Mouse (Mus musculus) cortical plate, adult 2 months (tissue): ENCODE measurements around the gene Pip4k2a. TPM values are rescaled to one million over a fixed set of nuclear protein-coding genes. Genes with fewer than 3 reads are reported as not detected.

Source experiments
- H3K27ac ChIP-seq: fragments of 200-500 bp; 2 replicates; pipeline ENCODE4 v1.5.1; 2012; ENCODE audit warnings: low read length, control low read depth, inconsistent platforms; ENCODE audit not compliant: insufficient read depth
- H3K4me1 ChIP-seq: fragments of 200-500 bp; 2 replicates; pipeline ENCODE4 v1.6.1; 2011; ENCODE audit warnings: low read length; ENCODE audit not compliant: control insufficient read depth, insufficient read depth
- H3K4me3 ChIP-seq: fragments of 200-500 bp; 2 replicates; pipeline ENCODE4 v1.5.1; 2011; ENCODE audit warnings: mild to moderate bottlenecking, low read length, control low read depth; ENCODE audit not compliant: insufficient read depth
- CTCF ChIP-seq: fragments of 200-500 bp; IDR thresholded peaks from 2 replicates; pipeline ENCODE4 v1.5.1; 2011; ENCODE audit warnings: mild to moderate bottlenecking, control low read depth, low read length; ENCODE audit not compliant: insufficient read depth; ENCODE audit errors: extremely low read depth
- POLR2A ChIP-seq: fragments of 200-500 bp; IDR thresholded peaks from 2 replicates; pipeline ENCODE4 v1.6.1; 2011; ENCODE audit warnings: mild to moderate bottlenecking, low read length, control low read depth; ENCODE audit not compliant: insufficient read depth; ENCODE audit errors: extremely low read depth
- polyA plus RNA-seq: library from polyadenylated mRNA; depleted of rRNA; stranded (reverse); fragments of >200 nt; gene quantifications from 2 replicates; pipeline ENCODE4 v1.2.3, GENCODE M21; 2012

The Pip4k2a gene
- polyA plus RNA-seq, 1 experiment, result 58.8 TPM

DNA sequence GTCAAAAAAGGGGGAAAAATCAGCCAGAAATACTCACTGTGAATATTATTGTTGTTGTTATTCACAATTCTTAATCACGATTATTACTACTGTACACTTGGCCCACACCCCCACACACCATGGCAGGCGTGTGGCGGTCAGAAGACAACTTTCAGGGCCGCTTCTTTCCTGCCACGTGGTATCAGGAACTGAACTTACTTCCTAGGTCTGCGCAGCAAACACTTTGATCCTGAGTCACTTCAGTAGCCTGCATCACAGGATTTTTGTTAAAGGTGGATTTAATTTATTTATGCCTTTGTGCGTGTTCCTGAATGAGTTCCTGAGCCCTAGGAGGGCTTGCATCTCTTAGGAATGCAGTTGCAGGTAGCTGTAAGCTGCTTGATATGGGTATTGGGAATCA, 49.2 kb downstream of the Pip4k2a start:
- peaks cover 9% of the 10 kb centered on the region for H3K4me1 ChIP-seq

DNA sequence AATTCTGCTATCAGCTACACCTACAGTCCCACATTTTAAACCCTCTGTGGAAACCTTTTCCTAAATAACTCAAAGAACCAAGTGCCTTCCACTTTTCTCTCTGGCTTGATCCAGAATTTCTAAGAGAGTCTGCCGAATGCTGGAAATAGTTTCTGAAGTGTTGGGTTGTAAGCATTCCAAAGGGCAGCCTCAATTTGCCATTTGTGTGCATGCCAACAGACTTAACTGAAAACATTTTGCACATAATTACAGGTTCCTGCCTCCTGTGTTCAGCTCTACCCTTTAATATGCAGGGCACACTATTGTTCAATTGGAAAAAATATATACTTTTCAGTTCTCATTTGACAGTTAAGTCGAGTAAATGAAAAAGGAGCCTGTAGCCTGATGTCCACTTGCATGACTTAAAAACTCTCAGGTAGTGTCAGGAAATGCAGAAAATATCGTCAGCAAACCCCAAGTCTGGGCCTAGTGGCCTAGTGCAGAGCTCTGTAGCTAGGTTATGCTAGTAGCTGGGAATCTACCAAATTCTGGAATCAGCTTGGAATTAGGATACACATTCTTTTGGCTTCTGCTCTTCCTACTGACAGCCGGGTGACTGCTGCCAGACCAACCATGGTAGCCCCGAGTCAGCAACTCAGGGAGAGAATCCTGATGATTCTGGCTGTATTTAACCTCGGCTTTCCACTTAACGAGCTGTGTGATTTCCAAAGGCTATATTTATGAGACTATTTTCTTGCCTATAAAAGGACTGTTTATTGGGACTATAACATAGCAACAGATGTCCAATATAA, 50.1 kb downstream of the Pip4k2a start:
- H3K27ac ChIP-seq, result no peak overlapping the region
- H3K4me1 ChIP-seq, result peaks cover 5% of the 10 kb centered on the region
- TF ChIP-seq CTCF (no peak), POLR2A (no peak)
- no peak overlapping the region for H3K4me3 ChIP-seq

More for the DNA sequence above, 49.2 kb downstream of the Pip4k2a start:
- H3K4me3 ChIP-seq, result no peak overlapping the region
- TF ChIP-seq POLR2A, result no peak
- no peak for TF ChIP-seq CTCF
- no peak overlapping the region for H3K27ac ChIP-seq

DNA sequence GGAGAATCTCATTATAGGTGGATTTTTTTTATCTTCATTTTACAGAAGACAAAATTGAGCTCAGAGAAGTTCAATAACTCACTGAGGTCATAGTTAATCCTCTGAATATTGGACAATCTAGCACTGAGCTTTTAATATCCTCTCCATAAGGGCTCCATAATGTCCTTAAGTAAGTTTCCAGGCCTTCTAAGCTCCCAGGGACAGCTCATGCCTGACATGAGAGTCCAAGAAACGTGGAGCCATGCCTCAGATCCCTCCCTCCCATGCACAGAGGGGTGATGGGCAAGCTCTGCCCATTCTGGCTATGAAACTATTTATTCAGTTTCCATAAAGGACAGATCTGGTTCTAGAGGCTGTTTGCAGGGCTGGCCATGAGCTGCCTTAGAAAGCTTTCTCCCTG, 52.5 kb downstream of the Pip4k2a start:
- Histone ChIP-seq H3K27ac (no peak overlapping the region), H3K4me3 (no peak overlapping the region), H3K4me1 (peaks cover 4% of the 10 kb centered on the region)
- no peak for TF ChIP-seq CTCF
- TF ChIP-seq POLR2A, result no peak

- no peak overlapping the region for H3K4me3 ChIP-seq
- H3K4me1 ChIP-seq, result peaks cover 4% of the 10 kb centered on the region
- no peak for TF ChIP-seq POLR2A
- no peak for TF ChIP-seq CTCF
- no peak overlapping the region for H3K27ac ChIP-seq
These were observed 54.0 kb downstream of the Pip4k2a start for GRCm38 (mm10) chr2:18943930-18944329.

DNA sequence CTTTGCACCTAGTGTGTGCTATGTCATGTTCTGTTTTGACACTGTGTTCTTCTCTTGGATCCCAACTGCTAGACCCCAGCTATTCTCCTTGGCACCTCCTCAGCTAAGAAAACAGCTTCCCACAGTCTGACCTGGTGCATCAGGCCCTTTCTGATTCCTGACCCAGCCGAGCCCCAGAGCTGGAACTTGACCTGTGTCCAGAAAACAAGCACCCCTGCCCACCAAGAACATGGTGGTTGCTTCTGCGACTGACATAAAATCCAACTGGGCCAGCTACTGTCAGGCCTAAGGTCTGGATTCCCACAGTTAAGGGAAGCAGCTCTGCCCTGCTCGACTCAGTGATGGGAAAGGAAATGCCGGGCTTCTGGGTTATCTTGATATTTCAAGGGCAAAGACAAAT, 54.6 kb downstream of the Pip4k2a start:
- no peak overlapping the region for H3K27ac ChIP-seq
- H3K4me3 ChIP-seq, result no peak overlapping the region
- peaks cover 4% of the 10 kb centered on the region for H3K4me1 ChIP-seq
- TF ChIP-seq CTCF, result no peak
- TF ChIP-seq POLR2A, result no peak

DNA sequence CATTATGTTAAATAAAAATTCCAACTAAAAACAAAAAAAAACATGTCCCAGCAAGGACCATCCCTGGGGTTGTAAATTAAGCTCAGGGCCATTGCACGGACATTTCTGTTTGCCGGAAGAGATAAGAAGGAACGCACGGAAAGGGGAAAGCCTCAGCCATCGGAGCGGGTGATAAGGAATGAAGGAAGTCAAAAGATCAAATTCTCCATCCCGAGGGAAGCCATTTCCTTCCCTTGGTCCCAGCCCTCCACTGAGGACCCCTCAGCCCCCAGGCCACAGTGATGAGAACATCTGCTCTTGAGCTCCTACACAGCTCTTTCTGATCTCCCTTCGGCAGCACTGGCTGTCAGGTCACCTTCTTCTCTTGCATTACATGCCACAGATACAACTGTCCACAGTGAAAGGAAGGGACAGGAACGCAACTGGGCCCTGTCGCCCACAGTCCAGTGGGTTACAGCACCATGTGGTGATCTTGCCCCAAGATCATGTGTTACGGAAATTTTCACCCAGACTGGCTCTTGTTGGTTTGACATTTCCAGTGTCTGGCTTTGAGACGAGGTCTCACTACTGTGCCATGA, 57.1 kb downstream of the Pip4k2a start:
- H3K4me1 ChIP-seq, result no peaks in the 10 kb centered on the region; the same call in 1 of the 2 replicates

DNA sequence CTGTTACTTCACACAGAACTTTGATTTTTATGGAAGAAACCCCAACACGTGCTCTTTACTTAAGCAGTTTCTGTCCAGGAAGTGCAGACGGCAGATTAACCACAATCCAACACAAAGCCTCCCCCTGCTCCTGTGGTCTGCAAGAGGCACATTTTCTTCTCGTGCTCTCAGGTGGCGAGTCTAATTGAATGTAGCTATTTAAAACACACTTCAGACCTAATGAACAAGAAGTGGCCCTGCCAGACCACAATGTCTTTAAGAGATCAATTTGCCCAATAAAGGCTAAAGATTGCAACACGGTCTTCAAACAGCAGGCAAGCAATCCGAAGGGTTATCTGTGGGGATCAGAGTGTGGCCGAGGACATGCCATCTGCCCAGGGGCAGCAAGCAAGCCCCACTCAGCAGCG, 59.0 kb downstream of the Pip4k2a start:
- TF ChIP-seq POLR2A, result no peak
- no peak for TF ChIP-seq CTCF
- no peaks in the 10 kb centered on the region; the same call in 1 of the 2 replicates for H3K4me1 ChIP-seq
- H3K27ac ChIP-seq, result no peak overlapping the region
- H3K4me3 ChIP-seq, result no peak overlapping the region

More for the DNA sequence above, 57.1 kb downstream of the Pip4k2a start:
- H3K27ac ChIP-seq, result no peak overlapping the region
- no peak overlapping the region for H3K4me3 ChIP-seq
- TF ChIP-seq POLR2A, result no peak
- no peak for TF ChIP-seq CTCF

DNA sequence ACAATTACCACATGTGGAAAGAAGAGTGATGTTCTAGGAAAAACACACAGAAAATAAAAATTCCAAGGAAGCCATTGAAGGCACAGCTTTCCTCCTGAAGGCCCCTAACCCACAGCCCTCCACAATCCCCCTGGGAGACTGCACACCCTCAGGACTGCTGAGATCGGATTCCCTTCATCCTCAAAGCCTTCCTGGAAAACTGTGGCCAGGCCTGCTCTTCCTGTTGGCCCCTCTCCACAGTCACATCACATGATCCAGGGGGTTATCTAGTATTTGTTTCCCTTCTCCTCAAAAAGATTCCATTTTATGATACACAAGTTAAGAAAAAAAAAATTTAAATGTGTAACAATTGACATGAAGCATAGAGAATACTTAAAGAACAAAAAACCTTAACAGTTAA, 59.7 kb downstream of the Pip4k2a start:
- TF ChIP-seq CTCF (no peak), POLR2A (no peak)
- H3K4me1 ChIP-seq, result no peaks in the 10 kb centered on the region; the same call in 1 of the 2 replicates
- no peak overlapping the region for H3K4me3 ChIP-seq
- no peak overlapping the region for H3K27ac ChIP-seq

- H3K4me1 ChIP-seq, result no peaks in the 10 kb centered on the region; the same call in 1 of the 2 replicates
- TF ChIP-seq CTCF (no peak), POLR2A (no peak)
- H3K4me3 ChIP-seq, result no peak overlapping the region
- no peak overlapping the region for H3K27ac ChIP-seq
These were observed 60.3 kb downstream of the Pip4k2a start for GRCm38 (mm10) chr2:18937611-18938010.

DNA sequence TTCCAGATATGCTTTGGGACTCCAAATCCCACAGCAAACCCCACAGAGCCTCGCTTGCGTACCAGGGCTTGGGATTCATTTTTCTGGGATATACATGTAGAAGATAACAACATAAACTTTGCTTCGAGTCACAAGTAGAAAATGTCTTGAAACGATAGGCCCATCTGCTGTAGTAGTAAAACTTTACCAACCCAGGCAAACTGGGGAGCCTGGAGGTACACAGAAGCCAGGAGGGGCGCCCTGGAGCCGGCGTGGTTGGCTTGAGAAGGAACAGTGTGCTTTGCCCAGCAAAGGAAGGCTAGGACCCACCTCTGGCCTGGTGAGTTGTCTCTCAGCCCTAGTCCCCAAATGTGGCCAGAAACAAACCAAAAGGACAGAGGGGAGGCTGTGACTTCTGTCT, 61.5 kb downstream of the Pip4k2a start:
- H3K27ac ChIP-seq, result no peak overlapping the region
- H3K4me3 ChIP-seq, result no peak overlapping the region
- TF ChIP-seq CTCF (no peak), POLR2A (no peak)

More for the DNA sequence above, 61.5 kb downstream of the Pip4k2a start:
- H3K4me1 ChIP-seq, result no peaks in the 10 kb centered on the region; the same call in 1 of the 2 replicates
